Mouse (Mus musculus): Measurements from ENCODE around the gene Zfp750. TPM values are rescaled to one million over a fixed set of nuclear protein-coding genes. Genes with fewer than 3 reads are reported as not detected.

The Zfp750 gene
- polyA plus RNA-seq, 1 experiment from 2014 or later: 0.26 TPM

GRCm38 (mm10) chr11:121557946-121558345 is 38.8 kb upstream of the Zfp750 start:
- H3K4me2 ChIP-seq (replicated peaks; ENCODE audit: low read depth): no peak overlapping the region
- H3K9me3 ChIP-seq (ENCODE audit: control insufficient read depth): no peaks in the 10 kb centered on the region
- 100% methylated on average over 1 of the region's 1 CpGs for WGBS
- H3K27ac ChIP-seq (ENCODE audit: low read depth, low read length): no peak overlapping the region
- H3K27me3 ChIP-seq (replicated peaks; ENCODE audit: control insufficient read depth, insufficient read depth, low read length): no peaks in the 10 kb centered on the region
- H3K9ac ChIP-seq (ENCODE audit: low read depth, low read length): no peak overlapping the region
- H3K4me3 ChIP-seq (ENCODE audit: low read depth, low read length): no peak overlapping the region
- no peaks in the 10 kb centered on the region for H3K36me3 ChIP-seq (ENCODE audit: control insufficient read depth, insufficient read depth)
- no peak for TF ChIP-seq CTCF (IDR thresholded peaks at IDR 0.05; ENCODE audit: low read depth)
- ATAC-seq: no peak
- H3K4me1 ChIP-seq (replicated peaks; ENCODE audit: control insufficient read depth, insufficient read depth, low read length): no peaks in the 10 kb centered on the region

- Histone ChIP-seq H3K4me3 (ENCODE audit: low read depth, low read length) (no peak overlapping the region), H3K27me3 (replicated peaks; ENCODE audit: control insufficient read depth, insufficient read depth, low read length) (no peaks in the 10 kb centered on the region), H3K36me3 (ENCODE audit: control insufficient read depth, insufficient read depth) (no peaks in the 10 kb centered on the region), H3K4me1 (replicated peaks; ENCODE audit: control insufficient read depth, insufficient read depth, low read length) (no peaks in the 10 kb centered on the region), H3K9ac (ENCODE audit: low read depth, low read length) (no peak overlapping the region), H3K27ac (ENCODE audit: low read depth, low read length) (no peak overlapping the region), H3K4me2 (replicated peaks; ENCODE audit: low read depth) (no peak overlapping the region), H3K9me3 (ENCODE audit: control insufficient read depth) (no peaks in the 10 kb centered on the region)
- 49% methylated on average over 1 of the region's 1 CpGs for WGBS
- no peak for TF ChIP-seq CTCF (IDR thresholded peaks at IDR 0.05; ENCODE audit: low read depth)
- ATAC-seq: no peak
These were observed 37.6 kb upstream of the Zfp750 start for GRCm38 (mm10) chr11:121556727-121557126.

- peaks cover 20% of the 10 kb centered on the region; the same call in 1 of the 2 replicates for H3K4me1 ChIP-seq (replicated peaks; ENCODE audit: control insufficient read depth, insufficient read depth, low read length)
- H3K4me3 ChIP-seq (ENCODE audit: low read depth, low read length): no peak overlapping the region
- H3K27me3 ChIP-seq (replicated peaks; ENCODE audit: control insufficient read depth, insufficient read depth, low read length): no peaks in the 10 kb centered on the region
- ATAC-seq: no peak
- no peaks in the 10 kb centered on the region for H3K9me3 ChIP-seq (ENCODE audit: control insufficient read depth)
- H3K9ac ChIP-seq (ENCODE audit: low read depth, low read length): no peak overlapping the region
- 91% methylated on average over 3 of the region's 3 CpGs for WGBS
- no peak overlapping the region for H3K4me2 ChIP-seq (replicated peaks; ENCODE audit: low read depth)
- H3K27ac ChIP-seq (ENCODE audit: low read depth, low read length): no peak overlapping the region
- TF ChIP-seq CTCF (IDR thresholded peaks at IDR 0.05; ENCODE audit: low read depth): no peak
- H3K36me3 ChIP-seq (ENCODE audit: control insufficient read depth, insufficient read depth): no peaks in the 10 kb centered on the region
These were observed 34.3 kb upstream of the Zfp750 start for GRCm38 (mm10) chr11:121553458-121553857.

- 87% methylated on average over 7 of the region's 7 CpGs for WGBS
- H3K27me3 ChIP-seq (replicated peaks; ENCODE audit: control insufficient read depth, insufficient read depth, low read length): no peaks in the 10 kb centered on the region
- H3K27ac ChIP-seq (ENCODE audit: low read depth, low read length): no peak overlapping the region
These were observed 33.8 kb upstream of the Zfp750 start for GRCm38 (mm10) chr11:121552846-121553457.

GRCm38 (mm10) chr11:121552167-121552566 is 33.0 kb upstream of the Zfp750 start:
- Histone ChIP-seq H3K4me3 (ENCODE audit: low read depth, low read length) (no peak overlapping the region), H3K4me2 (replicated peaks; ENCODE audit: low read depth) (no peak overlapping the region), H3K36me3 (ENCODE audit: control insufficient read depth, insufficient read depth) (no peaks in the 10 kb centered on the region), H3K9me3 (ENCODE audit: control insufficient read depth) (no peaks in the 10 kb centered on the region), H3K27me3 (replicated peaks; ENCODE audit: control insufficient read depth, insufficient read depth, low read length) (no peaks in the 10 kb centered on the region), H3K4me1 (replicated peaks; ENCODE audit: control insufficient read depth, insufficient read depth, low read length) (peaks cover 28% of the 10 kb centered on the region; the same call in 1 of the 2 replicates), H3K9ac (ENCODE audit: low read depth, low read length) (no peak overlapping the region), H3K27ac (ENCODE audit: low read depth, low read length) (no peak overlapping the region)
- 68% methylated on average over 4 of the region's 4 CpGs for WGBS
- ATAC-seq: no peak
- TF ChIP-seq CTCF (IDR thresholded peaks at IDR 0.05; ENCODE audit: low read depth): no peak

More at GRCm38 (mm10) chr11:121552846-121553457, 33.8 kb upstream of the Zfp750 start:
- Histone ChIP-seq H3K9me3 (ENCODE audit: control insufficient read depth) (no peaks in the 10 kb centered on the region), H3K9ac (ENCODE audit: low read depth, low read length) (no peak overlapping the region), H3K4me2 (replicated peaks; ENCODE audit: low read depth) (no peak overlapping the region), H3K36me3 (ENCODE audit: control insufficient read depth, insufficient read depth) (no peaks in the 10 kb centered on the region), H3K4me1 (replicated peaks; ENCODE audit: control insufficient read depth, insufficient read depth, low read length) (peaks cover 25% of the 10 kb centered on the region; the same call in 1 of the 2 replicates), H3K4me3 (ENCODE audit: low read depth, low read length) (no peak overlapping the region)
- TF ChIP-seq CTCF (IDR thresholded peaks at IDR 0.05; ENCODE audit: low read depth): no peak
- ATAC-seq: no peak

GRCm38 (mm10) chr11:121551206-121551799 is 32.2 kb upstream of the Zfp750 start:
- no peak overlapping the region for H3K27ac ChIP-seq (ENCODE audit: low read depth, low read length)
- ATAC-seq: no peak

More at GRCm38 (mm10) chr11:121551206-121551799, 32.2 kb upstream of the Zfp750 start:
- no peak overlapping the region for H3K4me3 ChIP-seq (ENCODE audit: low read depth, low read length)
- TF ChIP-seq CTCF (IDR thresholded peaks at IDR 0.05; ENCODE audit: low read depth): no peak
- no peaks in the 10 kb centered on the region for H3K27me3 ChIP-seq (replicated peaks; ENCODE audit: control insufficient read depth, insufficient read depth, low read length)
- H3K4me2 ChIP-seq (replicated peaks; ENCODE audit: low read depth): no peak overlapping the region
- H3K9me3 ChIP-seq (ENCODE audit: control insufficient read depth): no peaks in the 10 kb centered on the region
- H3K9ac ChIP-seq (ENCODE audit: low read depth, low read length): no peak overlapping the region
- WGBS: 72% methylated on average over 5 of the region's 5 CpGs
- peaks cover 28% of the 10 kb centered on the region; the same call in 1 of the 2 replicates for H3K4me1 ChIP-seq (replicated peaks; ENCODE audit: control insufficient read depth, insufficient read depth, low read length)
- no peaks in the 10 kb centered on the region for H3K36me3 ChIP-seq (ENCODE audit: control insufficient read depth, insufficient read depth)
